Mouse (Mus musculus) embryonic facial prominence, embryonic 14.5 days (tissue): ENCODE measurements around the gene Pde1a. TPM values are rescaled to one million over a fixed set of nuclear protein-coding genes. Genes with fewer than 3 reads are reported as not detected.

Experiments used
- ATAC-seq: fragments of 200-750 bp; cut with Nextera tagmentation; 2 replicates; pipeline ENCODE4 v1.8.0; 2017; ENCODE audit warnings: low read depth, moderate number of reproducible peaks, moderate TSS enrichment
- DNase-seq: peaks from one replicate; pipeline ENCODE4 v3.0.0-alpha.2; 2015; ENCODE audit warnings: low spot score
- H3K27ac ChIP-seq: fragments of 300-500 bp; sonication (generic); replicated peaks from 2 replicates; pipeline ENCODE4 v1.5.1; 2014; ENCODE audit warnings: low read depth, mild to moderate bottlenecking, low read length, moderate library complexity
- H3K27me3 ChIP-seq: fragments of 300-500 bp; sonication (generic); replicated peaks from 2 replicates; pipeline ENCODE4 v1.6.1; 2014; ENCODE audit warnings: low read length; ENCODE audit not compliant: control insufficient read depth, insufficient read depth
- H3K36me3 ChIP-seq: fragments of 300-500 bp; sonication (generic); 2 replicates; pipeline ENCODE4 v1.6.1; 2014; ENCODE audit warnings: low read length, mixed read lengths; ENCODE audit not compliant: control insufficient read depth, insufficient read depth
- H3K4me1 ChIP-seq: fragments of 300-500 bp; sonication (generic); 2 replicates; pipeline ENCODE4 v1.6.1; 2014; ENCODE audit warnings: antibody characterized with exemption, low read length; ENCODE audit not compliant: control insufficient read depth, insufficient read depth
- H3K4me2 ChIP-seq: fragments of 300-500 bp; sonication (generic); 2 replicates; pipeline ENCODE4 v1.6.1; 2014; ENCODE audit warnings: low read depth, mild to moderate bottlenecking, low read length, moderate library complexity, mixed read lengths
- H3K4me3 ChIP-seq: fragments of 300-500 bp; sonication (generic); 2 replicates; pipeline ENCODE4 v1.5.1; 2014; ENCODE audit warnings: low read depth, mild to moderate bottlenecking, low read length
- H3K9ac ChIP-seq: fragments of 300-500 bp; sonication (generic); 2 replicates; pipeline ENCODE4 v1.6.1; 2014; ENCODE audit warnings: low read depth, mild to moderate bottlenecking, low read length, moderate library complexity, mixed read lengths
- H3K9me3 ChIP-seq: fragments of 300-500 bp; sonication (generic); 2 replicates; pipeline ENCODE4 v1.6.1; 2016; ENCODE audit warnings: low read length; ENCODE audit not compliant: control insufficient read depth
- WGBS: fragments of 180-500 bp; shearing (Covaris S2); extraction: QIAGEN DNeasy Blood & Tissue Kit; methylation state at CpG from one replicate; pipeline ENCODE4 v1.1.7; 2014; 5-methylcytosine and 5-hydroxymethylcytosine counted together
- polyA plus RNA-seq: library from polyadenylated mRNA; unstranded; fragments of >200 nt; fragmentation: Nextera tagmentation; extraction: Ambion mirVana; gene quantifications from 2 replicates; pipeline ENCODE4 v1.2.1, GENCODE M21; 2014

The Pde1a gene
- polyA plus RNA-seq, 1 experiment from 2014 or later: 14.3 TPM

- Histone ChIP-seq H3K27ac (no peak overlapping the region), H3K9ac (no peak overlapping the region)
- 57% methylated on average over 2 of the region's 2 CpGs for WGBS
Observed at GRCm38 (mm10) chr2:80073426-80073825, 55.8 kb downstream of the Pde1a start.

GRCm38 (mm10) chr2:80069745-80070144 is 59.5 kb downstream of the Pde1a start:
- WGBS: 55% methylated on average over 3 of the region's 3 CpGs
- H3K4me1 ChIP-seq: no peaks in the 10 kb centered on the region; the same call in 1 of the 2 replicates
- no peak overlapping the region for H3K27ac ChIP-seq
- ATAC-seq (no peak), DNase-seq (peak; percentile 36)
- no peaks in the 10 kb centered on the region for H3K36me3 ChIP-seq
- H3K9ac ChIP-seq: no peak overlapping the region
- no peak overlapping the region for H3K4me2 ChIP-seq
- H3K27me3 ChIP-seq: no peaks in the 10 kb centered on the region
- no peaks in the 10 kb centered on the region for H3K9me3 ChIP-seq
- H3K4me3 ChIP-seq: no peak overlapping the region

More at GRCm38 (mm10) chr2:80073426-80073825, 55.8 kb downstream of the Pde1a start:
- Histone ChIP-seq H3K36me3 (no peaks in the 10 kb centered on the region), H3K4me3 (no peak overlapping the region), H3K27me3 (no peaks in the 10 kb centered on the region), H3K4me2 (no peak overlapping the region), H3K9me3 (no peaks in the 10 kb centered on the region), H3K4me1 (no peaks in the 10 kb centered on the region; the same call in 1 of the 2 replicates)
- DNase-seq: no peak
- no peak for ATAC-seq

- H3K27me3 ChIP-seq: no peaks in the 10 kb centered on the region
- no peak overlapping the region for H3K9ac ChIP-seq
- 58% methylated on average over 4 of the region's 4 CpGs for WGBS
- H3K4me3 ChIP-seq: no peak overlapping the region
- H3K4me1 ChIP-seq: no peaks in the 10 kb centered on the region
- no peak overlapping the region for H3K27ac ChIP-seq
- ATAC-seq (no peak), DNase-seq (no peak)
- no peak overlapping the region for H3K4me2 ChIP-seq
- H3K9me3 ChIP-seq: no peaks in the 10 kb centered on the region
- H3K36me3 ChIP-seq: no peaks in the 10 kb centered on the region
Observed at GRCm38 (mm10) chr2:80066449-80066848, 62.8 kb downstream of the Pde1a start.

DNA sequence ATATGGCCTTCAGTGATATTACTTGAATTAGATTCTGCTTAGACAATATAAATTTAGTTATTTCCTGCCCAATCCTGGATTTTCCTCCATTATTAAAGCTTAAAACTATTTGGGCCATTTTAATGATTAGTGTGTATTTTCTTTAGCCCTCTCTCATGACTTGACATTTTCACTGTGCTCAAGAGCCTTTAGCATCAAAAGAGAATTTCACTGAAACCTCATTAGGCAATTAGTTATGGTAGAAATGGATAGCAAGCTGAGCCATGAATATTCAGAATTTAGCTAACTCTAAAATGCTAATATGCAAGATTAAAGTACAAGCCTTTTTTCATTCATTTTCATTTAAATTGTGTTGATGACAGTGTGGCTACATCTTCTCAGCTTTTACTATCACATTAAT is 73.2 kb downstream of the Pde1a start:
- Histone ChIP-seq H3K9me3 (no peaks in the 10 kb centered on the region), H3K27me3 (no peaks in the 10 kb centered on the region), H3K9ac (no peak overlapping the region), H3K4me3 (no peak overlapping the region), H3K4me2 (no peak overlapping the region), H3K36me3 (no peaks in the 10 kb centered on the region), H3K27ac (no peak overlapping the region), H3K4me1 (peaks cover 3% of the 10 kb centered on the region; the same call in 1 of the 2 replicates)
- no peak for DNase-seq
- ATAC-seq: no peak

- no peaks in the 10 kb centered on the region for H3K9me3 ChIP-seq
- ATAC-seq (peak; percentile 88), DNase-seq (peak; percentile 90)
Observed at GRCm38 (mm10) chr2:80054042-80054441, 75.2 kb downstream of the Pde1a start.

DNA sequence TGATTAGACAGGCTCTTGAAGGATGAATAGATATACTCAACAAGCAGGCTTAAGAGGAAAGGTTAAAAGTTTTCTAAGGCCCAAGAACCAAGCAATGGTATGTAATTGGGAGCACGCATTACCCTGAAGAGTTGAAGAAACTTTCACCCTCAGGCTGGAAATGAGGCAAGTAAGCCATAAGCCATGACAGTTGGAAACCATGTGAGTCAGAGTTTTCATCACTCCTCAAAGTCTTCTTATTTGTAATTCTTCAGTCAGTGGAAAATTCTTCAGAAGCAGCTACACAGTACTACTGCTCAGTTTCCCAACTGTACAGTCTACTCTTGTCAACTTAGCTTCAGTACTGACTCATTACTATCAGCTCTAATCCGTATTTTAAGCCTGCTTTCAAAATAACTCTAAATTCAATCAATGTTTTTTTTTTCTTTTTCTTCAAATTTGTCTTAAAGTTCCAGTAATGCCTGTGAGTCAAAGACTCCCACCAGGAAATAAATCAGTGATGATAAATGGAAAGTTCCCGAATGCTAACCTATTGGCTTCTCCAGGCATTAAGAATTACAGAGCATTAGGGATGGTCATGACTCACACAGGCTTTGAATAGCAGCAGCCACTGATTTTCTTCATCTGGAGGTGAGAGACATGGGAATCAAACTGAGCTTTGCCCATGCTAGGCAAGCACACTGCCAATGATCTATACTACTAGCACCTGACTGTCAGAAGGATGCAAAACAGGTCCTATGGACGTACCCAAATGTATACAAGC is 82.3 kb downstream of the Pde1a start:
- Histone ChIP-seq H3K9me3 (no peaks in the 10 kb centered on the region), H3K27me3 (no peaks in the 10 kb centered on the region), H3K36me3 (no peaks in the 10 kb centered on the region), H3K9ac (no peak overlapping the region), H3K4me1 (no peaks in the 10 kb centered on the region), H3K27ac (no peak overlapping the region), H3K4me2 (no peak overlapping the region), H3K4me3 (no peak overlapping the region)
- ATAC-seq: no peak
- 82% methylated on average over 4 of the region's 4 CpGs for WGBS
- DNase-seq: no peak

More at GRCm38 (mm10) chr2:80054042-80054441, 75.2 kb downstream of the Pde1a start:
- Histone ChIP-seq H3K27me3 (no peaks in the 10 kb centered on the region), H3K4me1 (peaks cover 3% of the 10 kb centered on the region; the same call in 1 of the 2 replicates), H3K4me2 (no peak overlapping the region), H3K27ac (peak overlapping the region; percentile 25), H3K4me3 (no peak overlapping the region), H3K36me3 (no peaks in the 10 kb centered on the region), H3K9ac (no peak overlapping the region)
- WGBS: 41% methylated on average over 3 of the region's 3 CpGs

DNA sequence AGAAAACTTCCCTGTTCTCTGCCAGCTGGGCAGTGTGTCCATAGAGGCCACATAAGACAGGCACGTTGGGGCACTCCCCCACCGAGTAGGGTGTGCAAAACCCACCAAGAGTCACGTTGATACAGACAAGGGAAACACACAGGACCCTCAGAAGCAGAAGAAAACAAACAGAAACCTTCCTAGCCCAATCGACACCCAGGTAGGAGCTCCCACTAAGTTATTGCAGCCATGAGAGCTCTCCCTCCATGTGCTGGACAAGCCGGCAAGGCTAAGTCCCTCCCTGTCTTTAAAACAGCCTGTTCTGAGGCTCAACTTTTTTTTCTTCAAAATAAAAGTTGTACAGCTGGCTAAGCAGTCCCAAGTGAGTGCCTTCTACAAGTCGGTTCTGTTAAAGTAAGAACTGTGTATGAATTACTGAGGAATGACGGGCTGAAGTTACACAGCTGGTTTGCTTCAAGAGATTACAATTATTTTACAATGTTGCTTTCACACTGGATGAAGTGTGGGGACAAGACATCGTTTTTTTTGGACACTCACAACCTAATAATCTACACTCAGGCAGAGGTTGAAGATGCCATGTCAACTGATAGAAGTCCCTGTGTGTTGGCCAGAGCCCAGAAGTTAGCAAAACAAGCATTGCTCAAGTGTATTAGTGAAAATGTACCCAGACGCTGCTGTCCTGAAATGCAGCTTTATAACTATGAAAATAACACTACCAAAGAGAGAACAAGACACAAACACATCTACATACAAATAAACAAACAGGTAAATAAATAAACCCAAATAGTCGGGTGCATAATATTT is 90.4 kb downstream of the Pde1a start:
- Histone ChIP-seq H3K36me3 (no peaks in the 10 kb centered on the region), H3K9ac (peak overlapping the region; percentile 43; the same call in 1 of the 2 replicates), H3K27ac (no peak overlapping the region), H3K4me1 (no peaks in the 10 kb centered on the region), H3K4me3 (peak overlapping the region; percentile 29), H3K9me3 (no peaks in the 10 kb centered on the region), H3K4me2 (peak overlapping the region; percentile 50), H3K27me3 (no peaks in the 10 kb centered on the region)
- 31% methylated on average over 10 of the region's 10 CpGs for WGBS
- ATAC-seq: peak; percentile 57; the same call in 1 of the 2 replicates
- DNase-seq: peak; percentile 71

- ATAC-seq (no peak), DNase-seq (no peak)
- H3K4me1 ChIP-seq: no peaks in the 10 kb centered on the region
- H3K36me3 ChIP-seq: no peaks in the 10 kb centered on the region
- H3K4me2 ChIP-seq: peak overlapping the region; percentile 50
- H3K4me3 ChIP-seq: peak overlapping the region; percentile 29
- no peaks in the 10 kb centered on the region for H3K27me3 ChIP-seq
- no peak overlapping the region for H3K27ac ChIP-seq
- no peaks in the 10 kb centered on the region for H3K9me3 ChIP-seq
- 51% methylated on average over 5 of the region's 5 CpGs for WGBS
- no peak overlapping the region for H3K9ac ChIP-seq
Observed at GRCm38 (mm10) chr2:80037971-80038370, 91.3 kb downstream of the Pde1a start.
